Mouse (Mus musculus): ENCODE measurements around the gene Aasdh.

Gene Aasdh

DNA sequence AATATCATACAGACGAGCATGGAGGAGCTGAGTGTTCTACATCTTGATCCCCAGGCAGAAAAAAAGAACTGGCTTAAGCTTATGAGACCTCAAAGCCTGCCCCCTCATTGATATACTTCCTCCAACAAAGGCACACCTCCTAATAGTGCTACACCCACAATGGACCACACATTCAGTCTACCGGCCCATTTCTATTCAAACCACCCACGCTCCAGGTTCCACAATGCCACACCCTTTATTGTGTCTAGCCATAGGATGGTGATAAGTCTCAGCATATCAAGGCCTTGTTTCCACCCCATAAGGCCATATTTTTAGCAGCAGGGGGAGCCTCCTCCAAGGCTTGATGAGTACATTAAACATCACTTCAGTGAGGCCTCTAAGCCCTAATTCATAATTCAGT is 5.5 kb upstream of the Aasdh start:
- no peak for DNase-seq (ENCODE audit: low read depth)

DNA sequence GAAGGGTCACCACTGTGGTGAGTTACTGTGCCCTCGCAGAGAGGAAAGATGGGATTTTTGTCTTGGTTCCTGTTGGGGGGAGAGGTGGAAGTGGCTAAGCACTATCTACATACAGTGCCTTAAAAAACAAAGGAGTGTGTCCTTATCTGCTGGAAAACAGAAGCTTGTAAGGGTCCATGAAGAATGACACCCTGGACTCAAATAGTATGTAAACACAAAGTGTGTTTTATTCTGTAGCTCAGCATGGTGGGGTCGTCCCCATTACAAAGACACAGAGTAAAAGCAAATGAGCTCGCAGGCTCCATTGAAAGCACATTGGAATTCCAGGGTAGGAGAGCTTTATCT is 813 bp upstream of the Aasdh start:
- no peak for DNase-seq (ENCODE audit: low read depth)

GRCm38 (mm10) chr5:76904713-76905404 is 455 bp downstream of the Aasdh start:
- no peak for DNase-seq (ENCODE audit: low read depth)

DNA sequence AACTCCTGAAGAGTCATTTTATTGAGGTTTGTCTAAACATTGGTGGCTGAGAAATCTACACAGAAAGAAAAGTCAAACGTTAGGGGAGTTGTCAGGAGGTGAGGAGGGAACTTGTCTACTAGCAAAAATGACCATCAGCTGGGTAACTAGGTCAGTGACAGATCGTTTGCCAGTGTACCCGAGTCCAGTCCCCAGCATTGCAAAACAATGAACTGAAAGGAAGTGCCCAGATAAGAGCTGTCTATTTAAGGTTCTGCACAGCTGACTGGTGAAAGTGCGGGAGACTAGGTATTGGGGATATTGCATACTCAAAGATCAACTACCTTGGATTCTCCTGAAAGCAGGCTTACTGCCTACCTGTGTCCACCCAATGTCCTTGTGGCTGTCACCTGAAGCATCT is 3.2 kb downstream of the Aasdh start:
- no peak for DNase-seq (ENCODE audit: low read depth)

DNA sequence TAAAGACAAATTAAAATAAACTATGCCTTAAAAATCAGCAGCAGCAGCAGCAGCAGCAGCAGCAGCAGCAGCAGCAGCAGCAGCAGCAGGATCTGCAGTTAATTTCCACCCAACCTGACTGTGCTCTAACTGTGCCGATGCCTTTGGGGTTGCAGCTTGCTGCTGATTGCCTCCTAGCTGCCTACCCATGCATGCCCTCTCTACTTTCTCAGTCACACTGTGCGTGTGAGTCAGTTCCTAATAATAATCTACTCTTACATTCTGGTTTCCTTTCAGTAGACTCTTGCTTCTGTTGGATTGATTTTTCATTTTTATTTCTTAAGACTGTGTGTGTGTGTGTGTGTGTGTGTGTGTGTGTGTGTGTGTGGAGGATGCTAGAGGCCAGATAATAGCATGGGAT is 12.2 kb downstream of the Aasdh start:
- no peak for DNase-seq (ENCODE audit: low read depth)

GRCm38 (mm10) chr5:76892608-76893007 is 12.7 kb downstream of the Aasdh start:
- no peak for DNase-seq (ENCODE audit: low read depth)

GRCm38 (mm10) chr5:76887011-76887410 is 18.3 kb downstream of the Aasdh start:
- DNase-seq (ENCODE audit: low read depth) = no peak

DNA sequence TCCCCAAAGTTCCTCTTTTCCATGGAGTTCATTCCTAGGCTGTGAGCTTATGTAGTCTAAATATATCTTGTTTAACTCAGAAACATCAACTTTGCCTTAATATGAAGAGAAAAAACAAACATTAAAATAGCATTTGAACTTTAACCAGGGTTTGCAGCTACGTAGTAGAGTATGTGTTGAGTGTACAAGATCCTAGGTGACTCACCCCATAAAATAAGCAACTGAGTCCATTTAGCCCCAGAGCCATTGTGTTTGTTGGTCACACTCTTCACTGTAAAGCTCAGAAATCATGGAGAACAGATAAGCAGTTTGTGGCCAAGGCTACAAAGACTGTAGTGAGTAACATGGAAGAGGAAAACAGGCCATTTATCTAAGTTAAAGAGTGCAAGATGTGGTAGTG is 21.2 kb downstream of the Aasdh start:
- no peak for DNase-seq (ENCODE audit: low read depth)

DNA sequence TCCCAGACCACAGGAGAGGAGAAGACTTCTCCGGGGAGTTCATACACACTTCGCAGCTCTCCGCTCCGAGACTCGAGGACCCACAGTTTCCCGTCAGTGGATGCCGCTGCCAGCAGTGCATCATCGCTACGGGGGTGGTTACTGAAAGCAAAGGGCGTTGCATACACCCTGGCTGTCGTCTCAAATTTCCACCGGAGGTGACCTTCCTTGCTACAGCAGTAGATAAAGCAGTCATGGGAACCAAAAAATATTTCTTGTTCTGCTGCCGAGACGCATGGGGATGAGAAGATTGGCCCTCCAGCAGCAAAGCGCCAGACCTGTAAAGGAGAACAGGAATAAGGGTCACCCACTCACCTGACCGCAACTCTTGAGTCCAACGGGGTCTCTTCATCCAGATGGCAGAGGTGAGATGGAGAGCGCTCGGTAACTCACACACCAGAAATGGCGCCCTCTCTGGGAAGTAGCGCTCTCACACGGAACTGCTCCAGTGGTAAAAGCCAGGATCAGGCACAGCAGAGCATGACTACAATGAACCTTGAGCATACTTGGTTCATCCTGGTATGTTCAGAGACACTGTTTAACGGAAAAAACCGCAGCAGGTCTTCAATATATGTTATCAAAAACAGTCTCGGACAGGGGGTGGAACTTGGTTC is 29.1 kb downstream of the Aasdh start:
- DNase-seq (ENCODE audit: low read depth) = no peak

DNA sequence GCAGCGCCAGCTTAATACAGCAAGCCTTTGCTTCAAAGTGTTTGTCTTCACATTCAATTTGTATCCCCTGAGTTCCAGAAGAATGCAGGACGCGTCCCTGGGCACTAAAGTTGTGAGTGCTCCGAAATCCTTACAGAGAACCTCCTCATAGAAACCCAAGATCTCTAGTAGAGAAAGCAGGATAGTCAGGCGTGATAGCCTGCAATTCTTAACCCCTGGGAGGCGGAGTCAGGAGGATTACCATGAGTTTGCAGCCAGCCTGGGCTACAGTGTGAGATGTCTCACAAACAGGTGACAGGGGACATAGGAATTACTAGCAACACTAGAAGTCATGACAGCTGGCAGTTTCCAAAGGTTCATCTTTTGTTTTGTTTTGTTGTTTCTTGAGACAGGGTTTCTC is 35.8 kb downstream of the Aasdh start:
- peak; percentile 7 for DNase-seq (ENCODE audit: low read depth)

GRCm38 (mm10) chr5:76868693-76869286 is 36.5 kb downstream of the Aasdh start:
- DNase-seq (ENCODE audit: low read depth) = peak; percentile 67

DNA sequence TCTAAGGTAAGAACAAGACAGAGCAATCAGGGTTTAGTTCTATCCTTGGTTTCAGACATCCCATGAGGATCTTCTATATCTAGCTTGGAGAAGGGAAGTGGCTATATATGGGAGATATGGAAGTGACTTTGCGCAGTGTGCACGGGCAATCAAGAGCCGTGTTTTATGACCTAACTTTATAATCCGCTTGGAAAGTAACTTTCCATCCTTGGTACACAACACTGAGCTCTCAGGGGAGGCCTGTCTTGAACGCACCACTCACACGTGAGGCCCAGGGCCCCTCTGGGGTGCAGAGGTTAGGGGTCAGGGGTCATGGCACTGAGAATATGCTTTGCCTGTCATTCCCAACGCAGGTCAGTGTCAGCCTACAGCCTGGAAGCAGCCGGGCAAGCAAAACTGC is 38.5 kb downstream of the Aasdh start:
- DNase-seq (ENCODE audit: low read depth) = no peak

GRCm38 (mm10) chr5:76858444-76858843 is 46.9 kb downstream of the Aasdh start:
- no peak for DNase-seq (ENCODE audit: low read depth)

- no peak for DNase-seq (ENCODE audit: low read depth)
These were observed 48.0 kb downstream of the Aasdh start for GRCm38 (mm10) chr5:76857103-76858015.

GRCm38 (mm10) chr5:76855829-76856600 is 49.3 kb downstream of the Aasdh start:
- DNase-seq (ENCODE audit: low read depth) = no peak

- DNase-seq (ENCODE audit: low read depth) = peak; percentile 81
These were observed 51.8 kb downstream of the Aasdh start for GRCm38 (mm10) chr5:76853549-76853948.

DNA sequence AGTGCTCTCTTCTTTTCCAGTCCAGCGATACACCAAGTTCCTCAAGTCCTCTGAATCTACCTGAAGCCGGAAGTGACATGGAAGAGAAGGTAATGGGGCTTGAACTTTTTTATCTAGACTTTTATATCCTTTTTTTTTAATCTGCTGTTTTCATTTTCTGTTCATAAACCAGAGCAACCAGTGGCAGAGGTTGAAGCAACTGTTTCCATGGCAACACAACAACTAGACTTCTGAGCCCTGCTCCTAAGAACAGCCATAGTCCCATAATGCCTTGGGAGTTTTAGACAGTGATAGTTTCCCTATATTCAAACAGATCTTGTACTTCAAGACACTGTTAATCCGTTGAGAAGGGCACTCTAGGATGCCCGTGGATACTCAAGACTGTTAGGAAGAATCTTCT is 54.0 kb downstream of the Aasdh start:
- peak; percentile 48 for DNase-seq (ENCODE audit: low read depth)

GRCm38 (mm10) chr5:76847106-76847505 is 58.2 kb downstream of the Aasdh start:
- no peak for DNase-seq (ENCODE audit: low read depth)

DNA sequence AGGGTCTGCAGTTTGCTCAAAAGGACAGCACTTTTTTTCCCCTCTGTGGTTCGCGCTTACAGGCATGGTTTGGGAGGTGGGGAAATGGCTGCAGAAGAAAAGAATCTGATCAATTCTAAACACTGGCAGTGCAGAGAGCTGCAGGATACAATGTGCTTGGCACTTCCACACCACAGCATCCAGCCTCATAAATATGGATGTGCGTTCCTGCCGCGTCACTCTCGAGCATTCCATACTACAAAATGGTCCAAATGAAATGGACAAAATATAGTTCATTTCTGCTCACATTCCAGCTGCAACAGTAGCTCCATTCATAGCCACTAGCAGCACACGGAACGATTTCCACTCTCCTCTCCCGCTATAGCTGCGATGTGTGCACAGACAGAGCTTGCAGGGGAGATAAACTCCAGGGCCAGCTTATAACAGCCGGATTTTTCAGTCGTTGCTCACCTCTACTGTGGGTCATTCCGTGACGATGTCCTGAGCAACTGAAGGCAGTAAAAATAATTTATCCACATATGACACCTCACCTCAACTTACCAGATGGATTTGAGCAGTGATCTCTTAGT is 60.6 kb downstream of the Aasdh start:
- no peak for DNase-seq (ENCODE audit: low read depth)

DNA sequence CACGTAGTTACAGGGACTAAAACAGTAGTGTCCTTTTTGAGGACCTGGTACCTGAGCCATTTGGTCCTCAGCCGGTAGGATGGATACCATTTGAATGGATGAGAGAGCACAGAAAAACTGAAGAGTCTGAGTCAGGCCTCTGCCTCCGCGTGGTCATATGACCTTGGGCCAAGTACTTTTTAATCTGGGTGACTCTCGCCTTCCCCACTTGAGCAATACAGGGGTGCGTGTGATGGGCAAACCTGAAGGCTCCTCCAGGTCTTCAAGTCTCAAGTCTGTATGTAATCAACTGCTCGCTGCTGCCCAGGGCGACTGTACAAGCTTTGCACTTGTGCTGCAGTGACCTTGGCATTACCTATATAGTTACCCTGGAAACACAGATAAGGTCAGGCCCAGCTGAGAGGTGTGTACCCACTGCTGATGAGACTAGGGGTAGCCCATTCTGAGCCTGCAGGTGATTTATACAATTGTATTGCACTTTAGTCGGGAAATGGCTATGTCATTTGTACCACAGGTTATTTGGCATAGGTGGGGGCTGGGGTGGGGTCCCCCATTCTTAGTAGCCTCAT is 61.4 kb downstream of the Aasdh start:
- DNase-seq (ENCODE audit: low read depth) = no peak

DNA sequence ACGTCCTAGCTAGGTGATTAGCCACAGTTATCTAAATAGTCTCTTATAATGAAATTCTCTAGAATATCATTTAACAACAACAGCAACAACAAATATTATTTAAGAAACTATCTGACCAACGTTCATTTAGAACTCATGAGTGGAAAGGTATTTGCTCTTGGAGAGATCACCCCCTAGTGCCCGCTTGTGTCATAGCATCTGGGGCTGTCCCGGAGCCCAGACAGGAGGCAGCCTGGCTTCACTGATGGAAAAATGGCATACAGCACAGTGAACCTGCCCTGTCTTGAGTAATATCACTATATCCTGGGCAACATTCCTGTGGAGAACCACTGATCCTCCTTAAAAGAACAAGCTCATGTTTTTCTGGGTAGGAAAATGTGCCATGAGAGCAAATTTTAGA is 61.9 kb downstream of the Aasdh start:
- DNase-seq (ENCODE audit: low read depth) = peak; percentile 67
